Mouse (Mus musculus): Measurements from ENCODE around the gene Rhbg. TPM values are rescaled to one million over a fixed set of nuclear protein-coding genes. Genes with fewer than 3 reads are reported as not detected.

The Rhbg gene
- polyA plus RNA-seq (2012; rRNA removed), result 7.9 and 9.9 TPM in 2 replicates

DNA sequence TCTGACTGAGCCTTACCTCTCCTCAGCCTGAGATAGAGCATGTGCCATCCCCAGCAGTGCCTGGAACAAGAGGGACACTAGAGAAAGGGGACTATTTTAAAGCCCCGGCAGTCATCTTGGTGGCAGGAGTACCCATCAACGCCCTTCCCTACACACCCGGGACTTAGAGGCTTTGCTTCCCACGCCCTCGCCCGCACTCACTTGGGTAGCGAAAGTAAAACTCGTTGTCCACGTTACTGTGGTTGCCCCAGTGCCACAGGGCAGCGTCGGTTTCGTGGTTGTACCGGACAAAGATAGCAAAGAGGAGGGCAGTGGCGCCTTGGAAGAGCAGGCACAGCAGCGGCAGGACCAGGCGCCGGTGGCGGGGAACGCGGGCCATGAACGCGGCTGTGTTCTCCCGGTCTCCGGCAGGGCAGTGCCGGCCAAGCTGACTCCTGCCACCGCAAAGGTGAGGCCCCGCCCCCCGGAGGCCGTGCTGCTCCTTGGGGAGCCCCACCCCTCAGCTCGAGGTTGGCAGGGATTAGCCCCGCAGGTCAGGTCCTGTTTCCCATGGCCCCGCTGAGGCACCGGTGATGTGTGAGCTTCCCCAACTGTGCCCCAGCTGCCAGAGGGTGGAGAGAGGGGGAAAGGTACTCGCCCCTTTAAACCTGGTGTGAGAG lies at the start of gene Rhbg:
Gene Rhbg (minus strand): TSS at position 442 of the 659 bp plus-strand sequence.

DNA sequence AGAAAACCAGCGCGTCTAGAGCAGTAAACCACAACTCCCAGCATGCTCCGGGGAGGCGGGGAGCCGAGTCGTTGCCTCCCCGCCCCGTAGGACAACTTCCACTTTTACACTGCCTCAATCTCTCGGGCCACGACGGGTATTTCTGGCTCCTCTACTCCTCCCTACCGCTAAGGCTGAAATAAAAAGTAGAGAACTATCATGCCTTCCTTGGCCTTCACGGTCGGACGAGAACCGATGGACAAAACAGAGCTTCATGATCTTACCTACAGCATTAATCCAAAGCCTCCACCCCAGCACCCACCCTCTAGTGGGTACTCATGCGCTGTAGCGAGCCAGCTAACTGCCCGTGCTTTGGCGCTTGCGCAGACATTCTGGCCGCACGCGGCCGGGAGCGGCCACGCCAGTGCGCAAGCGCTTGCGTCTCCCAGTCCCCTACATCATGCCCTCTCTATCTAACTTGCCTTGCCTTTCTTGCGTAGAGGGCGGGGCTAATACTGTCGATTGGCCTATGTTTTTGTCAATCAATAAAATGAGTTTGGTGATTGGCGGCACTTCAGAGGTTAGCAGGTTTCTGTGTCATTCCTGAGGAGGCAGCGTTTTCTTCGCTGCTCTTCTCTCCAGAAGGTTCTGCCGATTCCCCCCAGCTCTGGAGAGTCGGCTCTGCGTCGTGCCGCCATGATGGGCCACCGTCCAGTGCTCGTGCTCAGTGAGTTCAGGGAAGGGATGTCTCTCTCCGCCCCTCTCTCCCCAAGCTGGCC lies 42.2 kb upstream of the Rhbg start, which contains the start of the genes Tsacc and Cct3:
Gene Tsacc (minus strand): TSS at position 439 of the 758 bp plus-strand sequence.
Gene Cct3 (plus strand): TSS at position 556 of the 758 bp plus-strand sequence.

DNA sequence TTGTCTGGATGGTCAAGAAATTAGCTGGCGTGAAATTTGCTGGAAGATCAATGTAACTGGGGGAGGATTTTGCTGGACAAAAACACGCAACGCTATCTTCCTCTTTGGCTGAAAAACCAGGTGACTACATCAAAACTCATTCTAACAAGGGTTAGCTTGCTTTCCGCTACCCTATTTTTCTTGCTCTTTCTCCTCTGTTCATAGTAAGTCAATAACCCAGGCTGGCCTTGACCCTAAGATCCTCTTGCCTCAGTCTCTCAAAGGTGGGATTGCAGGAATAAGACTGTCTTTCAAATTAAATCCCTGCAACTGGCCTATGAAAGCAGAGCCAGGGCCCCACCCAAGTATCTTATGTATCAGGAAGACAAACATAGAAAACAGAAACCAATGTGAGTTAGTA lies 32.6 kb upstream of the Rhbg start, which contains the start of gene Gm38392:
Gene Gm38392 (minus strand): TSS at position 101 of the 400 bp plus-strand sequence.

Other genes starting within 250 kb of the Rhbg start
- gene Hapln2, start 227.1 kb downstream of the Rhbg start, polyA plus RNA-seq (2012; rRNA removed), result not detected in 2 replicates
- 1.7 and 2.1 TPM in 2 replicates for gene Gpatch4, start 211.6 kb downstream of the Rhbg start, polyA plus RNA-seq (2012; rRNA removed)
- 37.1 and 38.2 TPM in 2 replicates for gene Naxe, start 196.2 kb downstream of the Rhbg start, polyA plus RNA-seq (2012; rRNA removed)
- not detected in 2 replicates for gene Ttc24, start 176.4 kb downstream of the Rhbg start, polyA plus RNA-seq (2012; rRNA removed)
- gene Iqgap3, start 172.7 kb downstream of the Rhbg start, polyA plus RNA-seq (2012; rRNA removed), result 4.7 and 5.7 TPM in 2 replicates
- 50.8 and 55.8 TPM in 2 replicates for gene Mef2d, start 112.3 kb downstream of the Rhbg start, polyA plus RNA-seq (2012; rRNA removed)
- gene Gm38392, start 32.5 kb upstream of the Rhbg start, polyA plus RNA-seq (2012; rRNA removed), result not detected in 2 replicates
- gene Tsacc, start 42.3 kb upstream of the Rhbg start, polyA plus RNA-seq (2012; rRNA removed), result 0.30 and 1.5 TPM in 2 replicates
- 37.5 and 42.1 TPM in 2 replicates for gene Cct3, start 42.4 kb upstream of the Rhbg start, polyA plus RNA-seq (2012; rRNA removed)
- 97.7 and 101 TPM in 2 replicates for gene Glmp, start 70.3 kb upstream of the Rhbg start, polyA plus RNA-seq (2012; rRNA removed)
- gene Tmem79, start 81.4 kb upstream of the Rhbg start, polyA plus RNA-seq (2012; rRNA removed), result 40.7 and 48.8 TPM in 2 replicates
- gene Smg5, start 81.6 kb upstream of the Rhbg start, polyA plus RNA-seq (2012; rRNA removed), result 42.3 and 43.1 TPM in 2 replicates
- 8.0 and 8.7 TPM in 2 replicates for gene Paqr6, start 109.9 kb upstream of the Rhbg start, polyA plus RNA-seq (2012; rRNA removed)
- gene Bglap3, start 118.0 kb upstream of the Rhbg start, polyA plus RNA-seq (2012; rRNA removed), result 46.2 and 131 TPM in 2 replicates
- gene Bglap2, start 124.0 kb upstream of the Rhbg start, polyA plus RNA-seq (2012; rRNA removed), result 3.0 and 4.0 TPM in 2 replicates
- 1.2 TPM in 1 of 2 replicates, not detected in the other for gene Bglap, start 129.8 kb upstream of the Rhbg start, polyA plus RNA-seq (2012; rRNA removed)
- gene Pmf1, start 155.6 kb upstream of the Rhbg start, polyA plus RNA-seq (2012; rRNA removed), result 41.6 and 46.6 TPM in 2 replicates
- 9.1 and 9.2 TPM in 2 replicates for gene Slc25a44, start 170.4 kb upstream of the Rhbg start, polyA plus RNA-seq (2012; rRNA removed)
- 63.2 and 71.8 TPM in 2 replicates for gene Sema4a, start 206.5 kb upstream of the Rhbg start, polyA plus RNA-seq (2012; rRNA removed)